Mouse (Mus musculus) urinary bladder, adult 18-20 months (tissue): ENCODE results near the gene Grik3.

Source experiments
- DNase-seq, 2 experiments: peaks; one replicate each; pipeline ENCODE4 v3.0.0; 2022; ENCODE audit warnings: low spot score in 2 of 2, mixed read lengths in 2 of 2

Gene Grik3

GRCm38 (mm10) chr4:125640921-125641663 is 150.6 kb downstream of the Grik3 start:
- DNase-seq: no peak

DNA sequence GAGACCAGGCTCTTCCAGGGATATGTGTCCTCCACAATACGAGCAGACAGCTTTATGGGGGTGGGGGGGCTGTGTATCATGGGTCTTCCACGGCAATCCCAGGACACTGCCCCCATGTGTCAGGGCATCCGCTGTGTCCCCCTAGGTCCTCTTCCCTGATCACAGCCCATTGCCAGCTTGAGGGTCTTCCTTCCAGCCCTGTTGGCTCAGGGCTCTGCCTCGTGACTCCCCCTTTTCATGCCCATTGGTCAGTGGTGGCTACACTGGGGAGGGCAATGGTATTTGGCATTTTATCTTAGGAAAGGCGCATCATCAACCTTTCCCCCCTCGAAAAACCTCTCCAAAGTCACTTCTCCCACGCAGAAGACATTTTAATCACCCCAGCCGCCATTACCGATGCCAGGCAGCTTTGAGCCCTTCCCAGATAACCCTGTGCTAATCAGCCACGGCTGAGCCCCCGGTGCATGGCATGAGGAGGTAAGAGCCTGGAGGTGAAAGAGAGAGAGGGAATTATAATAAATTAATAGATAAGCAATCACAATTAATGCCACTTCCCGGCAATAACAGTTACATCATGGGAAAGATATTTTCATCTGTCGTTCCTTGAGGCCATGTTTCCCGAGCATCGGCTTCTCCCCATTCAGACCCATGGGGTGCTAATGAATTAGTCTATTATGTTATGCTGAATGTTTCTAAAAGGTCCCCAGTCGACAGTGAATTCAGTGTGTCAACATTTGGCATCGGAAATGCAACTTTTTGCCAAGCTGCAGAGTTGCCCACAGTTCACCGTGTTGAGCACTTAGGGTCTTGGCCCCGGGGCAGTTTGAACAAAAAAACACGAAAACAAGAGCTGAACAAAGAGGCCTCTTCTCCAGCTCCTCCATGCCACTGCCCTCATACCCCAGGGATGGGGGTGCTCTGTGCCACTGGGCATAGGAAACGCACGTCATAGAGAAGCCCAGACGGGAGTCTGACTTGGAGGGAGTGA is 154.4 kb downstream of the Grik3 start:
- no peak for DNase-seq

- no peak for DNase-seq
These were observed 161.3 kb downstream of the Grik3 start for GRCm38 (mm10) chr4:125651676-125652246.

GRCm38 (mm10) chr4:125656031-125656430 is 165.5 kb downstream of the Grik3 start:
- DNase-seq: no peak

GRCm38 (mm10) chr4:125658376-125658775 is 167.9 kb downstream of the Grik3 start:
- no peak for DNase-seq

GRCm38 (mm10) chr4:125661982-125662381 is 171.5 kb downstream of the Grik3 start:
- no peak for DNase-seq

GRCm38 (mm10) chr4:125663262-125663661 is 172.8 kb downstream of the Grik3 start:
- DNase-seq: no peak

DNA sequence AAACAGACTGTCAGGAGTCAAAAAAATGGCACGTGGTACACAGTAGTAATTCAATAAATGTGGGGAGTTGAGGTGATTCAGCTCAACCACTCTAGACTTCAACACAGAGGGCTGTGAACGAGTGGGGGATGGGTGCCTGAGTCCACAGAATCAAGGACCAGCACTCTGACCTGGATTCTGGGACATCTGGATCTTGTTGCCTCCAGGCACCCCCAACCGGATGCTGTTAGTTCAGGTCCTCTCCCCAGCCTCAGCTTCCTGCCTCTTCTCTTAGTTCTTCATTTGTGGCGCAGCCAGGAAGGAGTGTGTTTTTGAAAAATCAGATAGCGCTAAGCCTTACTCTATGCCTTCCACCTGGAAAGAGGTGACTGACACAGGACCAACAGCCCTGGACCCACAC is 175.5 kb downstream of the Grik3 start:
- no peak for DNase-seq

- no peak for DNase-seq
These were observed 191.5 kb downstream of the Grik3 start for GRCm38 (mm10) chr4:125682007-125682406.

DNA sequence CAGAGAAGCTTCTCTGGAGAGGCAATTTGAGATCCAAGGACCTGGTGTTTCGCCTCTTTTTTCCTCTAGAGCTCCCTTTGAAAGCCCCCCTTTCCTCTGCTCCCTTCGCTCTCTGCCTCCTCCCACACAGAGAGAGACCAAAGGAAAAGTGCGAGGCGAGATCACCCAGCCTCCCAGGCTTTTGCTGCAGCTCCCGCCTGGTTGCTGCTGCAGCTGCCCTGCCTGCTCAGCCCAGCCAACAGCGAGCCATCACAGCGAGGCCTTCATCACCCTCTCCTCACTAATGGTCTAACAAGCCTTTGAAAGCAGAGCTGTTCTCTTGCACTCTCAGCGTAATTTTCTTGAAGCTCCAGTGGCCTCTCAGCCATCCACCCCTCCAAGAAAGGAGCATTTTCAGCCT is 196.6 kb downstream of the Grik3 start:
- DNase-seq: no peak

GRCm38 (mm10) chr4:125695431-125695830 is 204.9 kb downstream of the Grik3 start:
- DNase-seq: no peak

DNA sequence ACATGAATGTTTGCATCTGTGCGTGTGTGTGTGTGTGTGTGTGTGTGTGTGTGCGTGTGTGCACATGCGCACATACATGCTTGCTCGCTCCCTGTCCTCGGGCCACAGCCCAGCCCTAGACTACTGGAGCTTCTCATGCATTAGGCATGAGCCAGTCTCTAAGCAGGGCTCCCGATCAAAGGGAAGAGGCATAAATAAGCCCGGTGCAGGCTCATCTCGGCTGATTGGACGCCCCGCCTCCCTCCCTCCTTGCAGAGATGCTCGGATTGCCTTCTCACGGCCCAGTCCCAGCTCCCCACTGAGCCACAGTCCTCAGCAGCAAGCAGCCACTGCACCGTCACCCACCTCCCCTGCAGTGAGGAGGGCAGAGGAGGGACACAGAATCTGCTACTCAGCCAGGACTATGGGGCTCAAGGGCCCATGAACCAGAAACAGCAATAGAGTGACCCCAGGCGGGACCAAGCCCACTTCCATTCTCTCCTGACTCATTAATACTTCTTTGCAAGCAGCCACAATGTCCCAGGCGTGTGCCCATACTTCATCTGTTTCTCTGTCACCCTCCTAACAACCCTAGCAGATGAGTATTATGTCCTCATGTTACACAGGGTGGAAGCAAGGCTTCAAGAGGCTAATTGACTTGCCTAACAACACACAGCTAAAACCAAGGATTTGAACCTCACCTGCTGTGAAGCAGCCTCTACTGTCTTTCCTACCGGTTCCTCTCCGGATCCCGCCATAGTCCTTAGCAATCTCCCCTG is 205.9 kb downstream of the Grik3 start:
- DNase-seq: no peak

GRCm38 (mm10) chr4:125697626-125698025 is 207.1 kb downstream of the Grik3 start:
- DNase-seq: no peak

- no peak for DNase-seq
These were observed 208.6 kb downstream of the Grik3 start for GRCm38 (mm10) chr4:125699056-125699455.

GRCm38 (mm10) chr4:125700331-125700730 is 209.8 kb downstream of the Grik3 start:
- DNase-seq: no peak

GRCm38 (mm10) chr4:125702607-125703309 is 212.3 kb downstream of the Grik3 start:
- peak; percentile 11 to 18 for DNase-seq

- DNase-seq: peak in 1 of 2 experiments; percentile 6
These were observed 212.8 kb downstream of the Grik3 start for GRCm38 (mm10) chr4:125703310-125703690.

GRCm38 (mm10) chr4:125705746-125706145 is 215.2 kb downstream of the Grik3 start:
- DNase-seq: no peak

GRCm38 (mm10) chr4:125709716-125710115 is 219.2 kb downstream of the Grik3 start:
- DNase-seq: no peak

DNA sequence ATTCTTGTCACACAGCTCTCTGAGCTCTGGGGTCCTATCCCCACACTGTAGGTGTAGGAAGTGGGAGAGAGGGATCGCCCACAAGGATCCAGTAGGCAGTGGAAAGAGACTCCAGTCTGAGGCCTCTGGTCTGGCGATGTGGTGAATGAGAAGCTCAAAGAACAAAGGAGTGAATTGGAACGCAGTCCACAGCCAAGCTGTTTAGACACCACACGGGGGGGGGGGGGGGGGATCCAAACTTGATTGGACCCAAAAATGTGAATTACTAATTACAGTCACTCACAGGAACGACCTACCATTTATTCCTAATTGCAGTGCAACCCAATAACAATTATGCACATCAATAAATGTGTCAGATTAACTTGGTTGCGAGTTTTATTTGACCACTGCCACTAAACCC is 227.4 kb downstream of the Grik3 start:
- DNase-seq: no peak
